Mouse (Mus musculus) C3H10T1/2 (cell line): ENCODE data around the gene Copb1. TPM values are rescaled to one million over a fixed set of nuclear protein-coding genes. Genes with fewer than 3 reads are reported as not detected.

Source experiments
- polyA plus RNA-seq, 2 experiments: library from polyadenylated mRNA; unstranded; fragments of >200 nt; fragmentation: generic; extraction: Trizol; gene quantifications; one replicate each; pipeline ENCODE4 v1.2.1; 2012; ENCODE audit warnings: missing spikeins in 2 of 2

Copb1 gene
- 10 to 100 TPM in 1 of 2 experiments, 1 to 10 TPM in 1; 4.3 to 50.2 TPM for polyA plus RNA-seq

DNA sequence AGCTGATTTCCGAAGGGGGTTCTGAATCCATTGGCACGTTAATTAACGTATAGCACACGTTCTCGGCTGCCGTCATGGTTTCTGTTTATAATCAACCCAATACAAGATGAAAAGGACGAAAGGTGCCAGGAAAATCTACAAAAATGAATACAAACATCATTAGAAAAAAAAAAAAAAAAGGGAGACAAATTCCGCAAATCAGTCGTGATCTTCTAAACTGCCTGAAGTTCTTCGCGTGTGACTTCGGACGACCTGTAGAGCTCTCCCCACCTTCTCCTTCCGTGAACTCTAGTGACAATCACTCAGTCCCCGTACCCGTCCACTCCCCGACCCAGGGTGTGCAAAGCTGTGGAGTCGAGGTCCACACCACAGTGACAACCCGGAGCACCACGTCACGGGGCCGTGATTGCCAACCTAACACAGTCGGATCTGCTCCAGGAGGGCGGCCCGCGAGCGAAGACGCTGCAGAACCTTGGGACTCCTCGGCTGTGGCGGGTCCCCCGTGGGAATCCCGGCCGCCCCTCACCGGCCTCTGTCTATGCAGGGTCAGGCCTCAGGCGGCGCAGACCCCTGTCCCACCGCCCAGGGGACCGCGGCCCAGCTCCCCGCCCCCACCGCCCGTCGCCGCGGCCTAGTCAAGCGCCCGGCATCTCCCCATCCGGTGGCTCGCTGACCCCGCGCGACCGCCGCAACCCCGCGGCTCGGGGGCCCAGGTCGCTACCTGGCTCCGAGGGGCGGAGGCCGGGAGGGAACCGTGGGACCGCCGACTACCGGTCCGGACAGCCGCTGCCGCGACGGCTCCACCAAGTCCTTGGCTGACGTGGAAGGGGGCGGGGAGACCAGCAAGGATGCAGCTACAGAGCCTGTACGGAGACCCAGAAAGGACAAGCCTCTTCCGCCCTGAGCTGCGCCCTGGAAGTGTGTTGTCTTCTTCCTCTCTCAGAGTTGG, at the start of gene Copb1:
TSS of gene Copb1 (minus strand) at position 827 of the 949 bp plus-strand sequence.

DNA sequence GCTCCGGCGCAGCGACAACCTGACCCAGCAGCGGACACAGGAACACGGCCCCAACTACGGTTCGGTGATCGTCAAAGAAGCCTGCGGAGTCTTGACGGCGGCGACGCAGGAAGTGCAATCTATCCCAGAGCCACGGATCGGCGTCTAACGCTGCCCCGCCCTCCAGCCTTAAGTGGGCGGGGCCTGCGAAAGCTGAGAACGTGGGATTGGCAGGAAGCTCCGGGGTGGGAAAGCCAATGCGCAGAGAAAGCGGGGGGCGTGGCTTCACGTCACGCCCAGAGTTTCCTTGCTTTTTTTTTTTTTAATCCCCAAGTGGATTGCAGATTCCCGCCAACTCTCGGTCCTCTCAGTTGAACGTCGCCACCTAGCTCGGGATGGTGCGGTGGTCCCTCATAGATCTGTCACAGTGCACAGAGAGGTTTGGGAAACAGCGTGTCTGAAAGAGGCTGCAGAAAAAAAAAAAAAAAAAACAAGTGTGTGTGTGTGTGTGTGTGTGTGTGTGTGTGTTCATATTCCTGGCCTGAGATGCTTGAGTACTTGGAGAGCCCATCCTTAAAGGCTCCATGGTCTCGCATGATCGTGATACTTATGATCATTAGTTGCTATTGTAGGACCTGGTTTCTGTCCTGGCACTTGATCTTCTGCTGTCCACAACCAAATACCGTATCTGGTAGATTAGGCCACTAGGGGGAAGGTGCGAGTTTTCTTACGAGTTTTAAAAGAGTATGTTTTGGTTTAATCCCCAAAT, 21.7 kb upstream of the Copb1 start, which contains the start of gene Psma1:
TSS of gene Psma1 (minus strand) at position 114 of the 748 bp plus-strand sequence.

Other genes starting within 250 kb of the Copb1 start
- 1 to 10 TPM; 7.9 to 8.6 TPM for gene Rras2, start 136.9 kb downstream of the Copb1 start, polyA plus RNA-seq
- 10 to 100 TPM; 29.6 to 86.2 TPM for gene Psma1, start 21.4 kb upstream of the Copb1 start, polyA plus RNA-seq
- 1 to 10 TPM in 1 of 2 experiments, under 1 TPM in 1; 0.32 to 3.2 TPM for gene Pde3b, start 160.6 kb upstream of the Copb1 start, polyA plus RNA-seq